Mouse (Mus musculus) hindbrain, embryonic 16.5 days (tissue): ENCODE results near the gene 3110009E18Rik. TPM values are rescaled to one million over a fixed set of nuclear protein-coding genes. Genes with fewer than 3 reads are reported as not detected.

ENCODE experiments used
- ATAC-seq: fragments of 200-750 bp; cut with Nextera tagmentation; 2 replicates; pipeline ENCODE4 v1.8.0; 2017; ENCODE audit warnings: moderate TSS enrichment, moderate library complexity
- H3K27ac ChIP-seq: fragments of 300-500 bp; sonication (generic); 2 replicates; pipeline ENCODE4 v1.5.1; 2014; ENCODE audit warnings: low read depth, mild to moderate bottlenecking, control low read depth, low read length, moderate library complexity
- H3K27me3 ChIP-seq: fragments of 300-500 bp; sonication (generic); replicated peaks from 2 replicates; pipeline ENCODE4 v1.6.1; 2014; ENCODE audit warnings: low read length; ENCODE audit not compliant: control insufficient read depth, insufficient read depth
- H3K36me3 ChIP-seq: fragments of 300-500 bp; sonication (generic); 2 replicates; pipeline ENCODE4 v1.6.1; 2014; ENCODE audit warnings: mild to moderate bottlenecking, low read length, moderate library complexity, mixed read lengths; ENCODE audit not compliant: control insufficient read depth, insufficient read depth
- H3K4me1 ChIP-seq: fragments of 300-500 bp; sonication (generic); 2 replicates; pipeline ENCODE4 v1.6.1; 2014; ENCODE audit warnings: low read depth, low read length; ENCODE audit not compliant: control insufficient read depth, insufficient read depth
- H3K4me2 ChIP-seq: fragments of 300-500 bp; sonication (generic); 2 replicates; pipeline ENCODE4 v1.6.1; 2014; ENCODE audit warnings: mild to moderate bottlenecking, low read length, control low read depth, moderate library complexity
- H3K4me3 ChIP-seq: fragments of 300-500 bp; sonication (generic); 2 replicates; pipeline ENCODE4 v1.5.1; 2014; ENCODE audit warnings: mild to moderate bottlenecking, low read length, control low read depth, moderate library complexity
- H3K9ac ChIP-seq: fragments of 300-500 bp; sonication (generic); 2 replicates; pipeline ENCODE4 v1.6.1; 2014; ENCODE audit warnings: low read depth, mild to moderate bottlenecking, control low read depth, low read length, moderate library complexity
- H3K9me3 ChIP-seq: fragments of 300-500 bp; sonication (generic); 2 replicates; pipeline ENCODE4 v1.6.1; 2014; ENCODE audit warnings: mild to moderate bottlenecking, low read length, moderate library complexity; ENCODE audit not compliant: control insufficient read depth
- WGBS: fragments of 180-500 bp; shearing (Covaris S2); extraction: QIAGEN DNeasy Blood & Tissue Kit; methylation state at CpG from one replicate; pipeline ENCODE4 v1.1.7; 2014; 5-methylcytosine and 5-hydroxymethylcytosine counted together
- polyA plus RNA-seq: library from polyadenylated mRNA; unstranded; fragments of >200 nt; fragmentation: Nextera tagmentation; extraction: Ambion mirVana; gene quantifications from 2 replicates; pipeline ENCODE4 v1.2.1, GENCODE M21; 2015

3110009E18Rik gene
- polyA plus RNA-seq, 1 experiment from 2014 or later, result 13.3 TPM

- no peaks in the 10 kb centered on the region for H3K4me1 ChIP-seq
- no peak overlapping the region for H3K4me2 ChIP-seq
- no peak overlapping the region for H3K27ac ChIP-seq
- H3K4me3 ChIP-seq, result no peak overlapping the region
- no peaks in the 10 kb centered on the region for H3K27me3 ChIP-seq
- WGBS, result 59% methylated on average over 6 of the region's 6 CpGs
- ATAC-seq, result no peak
- no peak overlapping the region for H3K9ac ChIP-seq
- H3K36me3 ChIP-seq, result no peaks in the 10 kb centered on the region
- H3K9me3 ChIP-seq, result no peaks in the 10 kb centered on the region
These were observed 21.5 kb upstream of the 3110009E18Rik start for GRCm38 (mm10) chr1:120099483-120099882.

- WGBS, result 73% methylated on average over 8 of the region's 8 CpGs
These were observed 20.3 kb upstream of the 3110009E18Rik start for GRCm38 (mm10) chr1:120100456-120101226.

GRCm38 (mm10) chr1:120101227-120101609 lies 19.8 kb upstream of the 3110009E18Rik start:
- no peak overlapping the region for H3K27ac ChIP-seq
- ATAC-seq, result no peak
- no peaks in the 10 kb centered on the region for H3K4me1 ChIP-seq
- H3K9ac ChIP-seq, result no peak overlapping the region
- no peaks in the 10 kb centered on the region for H3K9me3 ChIP-seq
- H3K4me2 ChIP-seq, result no peak overlapping the region
- WGBS, result 84% methylated on average over 3 of the region's 3 CpGs
- no peaks in the 10 kb centered on the region for H3K36me3 ChIP-seq
- H3K4me3 ChIP-seq, result no peak overlapping the region
- no peaks in the 10 kb centered on the region for H3K27me3 ChIP-seq

More at GRCm38 (mm10) chr1:120100456-120101226, 20.3 kb upstream of the 3110009E18Rik start:
- Histone ChIP-seq H3K9me3 (no peaks in the 10 kb centered on the region), H3K36me3 (no peaks in the 10 kb centered on the region), H3K27me3 (no peaks in the 10 kb centered on the region), H3K4me1 (no peaks in the 10 kb centered on the region), H3K9ac (no peak overlapping the region), H3K27ac (no peak overlapping the region), H3K4me3 (no peak overlapping the region), H3K4me2 (no peak overlapping the region)
- ATAC-seq, result no peak

GRCm38 (mm10) chr1:120105556-120105959 lies 15.4 kb upstream of the 3110009E18Rik start:
- WGBS, result 70% methylated on average over 5 of the region's 5 CpGs
- ATAC-seq, result no peak
- H3K4me2 ChIP-seq, result no peak overlapping the region

GRCm38 (mm10) chr1:120109741-120110432 lies 11.1 kb upstream of the 3110009E18Rik start:
- H3K36me3 ChIP-seq, result peaks cover 16% of the 10 kb centered on the region
- no peak overlapping the region for H3K9ac ChIP-seq
- no peaks in the 10 kb centered on the region for H3K27me3 ChIP-seq
- WGBS, result 87% methylated on average over 19 of the region's 19 CpGs
- ATAC-seq, result no peak
- no peak overlapping the region for H3K27ac ChIP-seq
- no peak overlapping the region for H3K4me2 ChIP-seq
- H3K4me1 ChIP-seq, result no peaks in the 10 kb centered on the region; the same call in 1 of the 2 replicates
- peaks cover 4% of the 10 kb centered on the region for H3K9me3 ChIP-seq
- H3K4me3 ChIP-seq, result no peak overlapping the region

More at GRCm38 (mm10) chr1:120105556-120105959, 15.4 kb upstream of the 3110009E18Rik start:
- no peaks in the 10 kb centered on the region for H3K9me3 ChIP-seq
- no peak overlapping the region for H3K4me3 ChIP-seq
- H3K9ac ChIP-seq, result no peak overlapping the region
- H3K36me3 ChIP-seq, result no peaks in the 10 kb centered on the region
- H3K4me1 ChIP-seq, result no peaks in the 10 kb centered on the region
- H3K27me3 ChIP-seq, result no peaks in the 10 kb centered on the region
- no peak overlapping the region for H3K27ac ChIP-seq

GRCm38 (mm10) chr1:120111766-120112165 lies 9.2 kb upstream of the 3110009E18Rik start:
- Histone ChIP-seq H3K4me1 (no peaks in the 10 kb centered on the region; the same call in 1 of the 2 replicates), H3K9ac (no peak overlapping the region), H3K4me2 (no peak overlapping the region), H3K27me3 (no peaks in the 10 kb centered on the region), H3K4me3 (no peak overlapping the region), H3K9me3 (peaks cover 4% of the 10 kb centered on the region), H3K36me3 (peaks cover 24% of the 10 kb centered on the region), H3K27ac (0 out of 2 replicates have a peak overlapping the region, but pooled peaks have one; percentile 34)
- no peak for ATAC-seq
- 89% methylated on average over 8 of the region's 8 CpGs for WGBS

GRCm38 (mm10) chr1:120112251-120113187 lies 8.5 kb upstream of the 3110009E18Rik start:
- Histone ChIP-seq H3K9ac (no peak overlapping the region), H3K4me2 (no peak overlapping the region), H3K36me3 (peaks cover 24% of the 10 kb centered on the region), H3K9me3 (peaks cover 4% of the 10 kb centered on the region), H3K27me3 (no peaks in the 10 kb centered on the region), H3K4me1 (no peaks in the 10 kb centered on the region; the same call in 1 of the 2 replicates), H3K4me3 (no peak overlapping the region), H3K27ac (0 out of 2 replicates have a peak overlapping the region, but pooled peaks have one; percentile 34)
- ATAC-seq, result no peak
- 95% methylated on average over 12 of the region's 12 CpGs for WGBS

- Histone ChIP-seq H3K4me1 (peaks cover 14% of the 10 kb centered on the region), H3K27me3 (no peaks in the 10 kb centered on the region), H3K4me3 (no peak overlapping the region), H3K36me3 (peaks cover 24% of the 10 kb centered on the region), H3K9me3 (peaks cover 4% of the 10 kb centered on the region), H3K9ac (no peak overlapping the region), H3K27ac (peak overlapping the region; percentile 82), H3K4me2 (no peak overlapping the region)
- 57% methylated on average over 9 of the region's 9 CpGs for WGBS
- ATAC-seq, result peak; percentile 91
These were observed 5.3 kb upstream of the 3110009E18Rik start for GRCm38 (mm10) chr1:120115671-120116081.
